Mouse (Mus musculus): ENCODE measurements around the gene Fdxr. TPM values are rescaled to one million over a fixed set of nuclear protein-coding genes. Genes with fewer than 3 reads are reported as not detected.

Gene Fdxr
- polyA plus RNA-seq, 1 experiment from 2014 or later = 14.1 TPM

- Histone ChIP-seq H3K4me2 (ENCODE audit: low read depth, low read length) (no peak overlapping the region), H3K9me3 (ENCODE audit: control insufficient read depth, low read length) (no peaks in the 10 kb centered on the region), H3K4me3 (ENCODE audit: low read length) (no peak overlapping the region), H3K9ac (ENCODE audit: low read length) (no peak overlapping the region), H3K4me1 (replicated peaks; ENCODE audit: control insufficient read depth, insufficient read depth, low read length) (peaks cover 35% of the 10 kb centered on the region), H3K27me3 (ENCODE audit: control insufficient read depth, insufficient read depth, low read depth, low read length) (no peaks in the 10 kb centered on the region), H3K27ac (ENCODE audit: low read length) (no peak overlapping the region), H3K36me3 (ENCODE audit: control insufficient read depth, insufficient read depth, low read length) (no peaks in the 10 kb centered on the region)
- WGBS = 30% methylated on average over 9 of the region's 9 CpGs
- peak; percentile 23; the same call in 1 of the 2 replicates for ATAC-seq (ENCODE audit: low read depth)
Measured at GRCm38 (mm10) chr11:115219263-115219662, 57.6 kb downstream of the Fdxr start.

Small RNA genes within 50 kb of the gene (microRNA-seq; reads per million reads assigned to microRNA genes)
- gene Gm25837 = not detected

Other genes with a start within 250 kb of the Fdxr start
- gene Cd300ld5, start 239.3 kb downstream of the Fdxr start, polyA plus RNA-seq (2015; fragmentation: Nextera tagmentation; extraction: Ambion mirVana) = not detected in 2 replicates
- gene Cd300ld3, start 228.6 kb downstream of the Fdxr start, polyA plus RNA-seq (2015; fragmentation: Nextera tagmentation; extraction: Ambion mirVana) = not detected in 2 replicates
- 0.06 TPM in 1 of 2 replicates, not detected in the other for gene Cd300e, start 214.9 kb downstream of the Fdxr start, polyA plus RNA-seq (2015; fragmentation: Nextera tagmentation; extraction: Ambion mirVana)
- 1.1 and 1.5 TPM in 2 replicates for gene Rab37, start 185.6 kb downstream of the Fdxr start, polyA plus RNA-seq (2015; fragmentation: Nextera tagmentation; extraction: Ambion mirVana)
- gene Cd300lf, start 143.1 kb downstream of the Fdxr start, polyA plus RNA-seq (2015; fragmentation: Nextera tagmentation; extraction: Ambion mirVana) = 2.8 and 3.1 TPM in 2 replicates
- 63.2 and 68.7 TPM in 2 replicates for gene Slc9a3r1, start 113.7 kb downstream of the Fdxr start, polyA plus RNA-seq (2015; fragmentation: Nextera tagmentation; extraction: Ambion mirVana)
- 8.6 and 9.1 TPM in 2 replicates for gene Tmem104, start 89.6 kb downstream of the Fdxr start, polyA plus RNA-seq (2015; fragmentation: Nextera tagmentation; extraction: Ambion mirVana)
- 26.0 and 29.8 TPM in 2 replicates for gene Nat9, start 89.2 kb downstream of the Fdxr start, polyA plus RNA-seq (2015; fragmentation: Nextera tagmentation; extraction: Ambion mirVana)
- 0.06 TPM in 1 of 2 replicates, not detected in the other for gene Grin2c, start 9.8 kb downstream of the Fdxr start, polyA plus RNA-seq (2015; fragmentation: Nextera tagmentation; extraction: Ambion mirVana)
- 0.30 and 0.48 TPM in 2 replicates for gene Fads6, start 20.6 kb upstream of the Fdxr start, polyA plus RNA-seq (2015; fragmentation: Nextera tagmentation; extraction: Ambion mirVana)
- gene Otop2, start 30.1 kb upstream of the Fdxr start, polyA plus RNA-seq (2015; fragmentation: Nextera tagmentation; extraction: Ambion mirVana) = 0.09 TPM in 1 of 2 replicates, not detected in the other
- not detected in 2 replicates for gene Ush1g, start 45.0 kb upstream of the Fdxr start, polyA plus RNA-seq (2015; fragmentation: Nextera tagmentation; extraction: Ambion mirVana)
- gene Otop3, start 57.7 kb upstream of the Fdxr start, polyA plus RNA-seq (2015; fragmentation: Nextera tagmentation; extraction: Ambion mirVana) = not detected in 2 replicates
- gene Hid1, start 90.7 kb upstream of the Fdxr start, polyA plus RNA-seq (2015; fragmentation: Nextera tagmentation; extraction: Ambion mirVana) = 19.1 and 20.2 TPM in 2 replicates
- 11.5 and 12.0 TPM in 2 replicates for gene Cdr2l, start 104.9 kb upstream of the Fdxr start, polyA plus RNA-seq (2015; fragmentation: Nextera tagmentation; extraction: Ambion mirVana)
- gene Mrpl58, start 126.7 kb upstream of the Fdxr start, polyA plus RNA-seq (2015; fragmentation: Nextera tagmentation; extraction: Ambion mirVana) = 203 and 205 TPM in 2 replicates
- gene Atp5h, start 142.9 kb upstream of the Fdxr start, polyA plus RNA-seq (2015; fragmentation: Nextera tagmentation; extraction: Ambion mirVana) = 822 and 823 TPM in 2 replicates
- 3.4 and 4.3 TPM in 2 replicates for gene Kctd2, start 143.1 kb upstream of the Fdxr start, polyA plus RNA-seq (2015; fragmentation: Nextera tagmentation; extraction: Ambion mirVana)
- not detected in 2 replicates for gene Trim80, start 163.5 kb upstream of the Fdxr start, polyA plus RNA-seq (2015; fragmentation: Nextera tagmentation; extraction: Ambion mirVana)
- 0.74 and 2.9 TPM in 2 replicates for gene Slc16a5, start 185.4 kb upstream of the Fdxr start, polyA plus RNA-seq (2015; fragmentation: Nextera tagmentation; extraction: Ambion mirVana)
- gene Armc7, start 198.6 kb upstream of the Fdxr start, polyA plus RNA-seq (2015; fragmentation: Nextera tagmentation; extraction: Ambion mirVana) = 7.2 and 7.4 TPM in 2 replicates
- gene Nt5c, start 214.8 kb upstream of the Fdxr start, polyA plus RNA-seq (2015; fragmentation: Nextera tagmentation; extraction: Ambion mirVana) = 71.0 and 74.7 TPM in 2 replicates
- 460 and 462 TPM in 2 replicates for gene Jpt1, start 237.3 kb upstream of the Fdxr start, polyA plus RNA-seq (2015; fragmentation: Nextera tagmentation; extraction: Ambion mirVana)